Mouse (Mus musculus) liver, adult 2 months (tissue): Measurements from ENCODE around the gene Syt8. TPM values are rescaled to one million over a fixed set of nuclear protein-coding genes. Genes with fewer than 3 reads are reported as not detected.

Experiments used
- DNase-seq: peaks from one replicate; pipeline ENCODE4 v3.0.0-alpha.2; 2011; ENCODE audit warnings: low read depth, low spot score; ENCODE audit errors: extremely low read depth
- H3K27ac ChIP-seq: fragments of 200-500 bp; replicated peaks from 2 replicates; pipeline ENCODE4 v1.5.1; 2012; ENCODE audit warnings: low read depth, mild to moderate bottlenecking, control low read depth, inconsistent platforms, low read length; ENCODE audit not compliant: insufficient read depth
- H3K27me3 ChIP-seq: fragments of 200-500 bp; 2 replicates; pipeline ENCODE4 v1.6.1; 2012; ENCODE audit warnings: mild to moderate bottlenecking, moderate library complexity, low read length, inconsistent platforms; ENCODE audit not compliant: control insufficient read depth, insufficient read depth
- H3K36me3 ChIP-seq: fragments of 200-500 bp; 2 replicates; pipeline ENCODE4 v1.6.1; 2012; ENCODE audit warnings: low read length, inconsistent platforms; ENCODE audit not compliant: control insufficient read depth, insufficient read depth
- H3K4me1 ChIP-seq: fragments of 200-500 bp; 2 replicates; pipeline ENCODE4 v1.6.1; 2011; ENCODE audit warnings: low read length; ENCODE audit not compliant: control insufficient read depth, insufficient read depth
- H3K4me3 ChIP-seq: fragments of 200-500 bp; 2 replicates; pipeline ENCODE4 v1.5.1; 2011; ENCODE audit warnings: low read depth, mild to moderate bottlenecking, control low read depth, low read length, moderate library complexity; ENCODE audit not compliant: insufficient read depth
- H3K79me2 ChIP-seq: fragments of 200-500 bp; 2 replicates; pipeline ENCODE4 v1.6.1; 2012; ENCODE audit warnings: inconsistent platforms, mild to moderate bottlenecking, low read length, moderate library complexity; ENCODE audit not compliant: control insufficient read depth, insufficient read depth
- H3K9ac ChIP-seq: fragments of 200-500 bp; 2 replicates; pipeline ENCODE4 v1.6.1; 2012; ENCODE audit warnings: low read depth, mild to moderate bottlenecking, control low read depth, inconsistent platforms, low read length
- CTCF ChIP-seq: fragments of 200-500 bp; IDR thresholded peaks from 2 replicates; pipeline ENCODE4 v1.5.1; 2011; ENCODE audit warnings: low read depth, low read length, control low read depth
- POLR2A ChIP-seq: fragments of 200-500 bp; IDR thresholded peaks from 2 replicates; pipeline ENCODE4 v1.6.1; 2011; ENCODE audit warnings: low read length, control low read depth; ENCODE audit not compliant: insufficient read depth; ENCODE audit errors: extremely low read depth
- WGBS: fragments of 180-500 bp; shearing (Covaris S2); methylation state at CpG from one replicate; pipeline ENCODE4 v1.1.7; 2018; 5-methylcytosine and 5-hydroxymethylcytosine counted together
- polyA plus RNA-seq: library from polyadenylated mRNA; depleted of rRNA; stranded (reverse); fragments of >200 nt; gene quantifications from 2 replicates; pipeline ENCODE4 v1.2.3, GENCODE M21; 2012; rRNA removed
- total RNA-seq: library from RNA; depleted of rRNA; stranded (reverse); fragments of >200 nt; gene quantifications from 2 replicates; pipeline ENCODE4 v1.2.3, GENCODE M21; 2014; rRNA removed

The Syt8 gene
- total and polyA plus RNA-seq, 2 experiments: not detected

GRCm38 (mm10) chr7:142484780-142485179 is 50.1 kb downstream of the Syt8 start:
- DNase-seq: no peak
- Histone ChIP-seq H3K27ac (no peak overlapping the region), H3K79me2 (no peaks in the 10 kb centered on the region), H3K27me3 (no peaks in the 10 kb centered on the region), H3K4me3 (no peak overlapping the region), H3K4me1 (no peaks in the 10 kb centered on the region), H3K36me3 (no peaks in the 10 kb centered on the region), H3K9ac (no peak overlapping the region)
- WGBS: 79% methylated on average over 12 of the region's 12 CpGs
- TF ChIP-seq CTCF (no peak), POLR2A (no peak)

- no peaks in the 10 kb centered on the region for H3K79me2 ChIP-seq
- no peaks in the 10 kb centered on the region for H3K27me3 ChIP-seq
- DNase-seq: no peak
- 92% methylated on average over 8 of the region's 8 CpGs for WGBS
- no peak overlapping the region for H3K27ac ChIP-seq
- no peak overlapping the region for H3K4me3 ChIP-seq
- no peak overlapping the region for H3K9ac ChIP-seq
- H3K4me1 ChIP-seq: no peaks in the 10 kb centered on the region
- no peak for TF ChIP-seq POLR2A
- no peak for TF ChIP-seq CTCF
- H3K36me3 ChIP-seq: no peaks in the 10 kb centered on the region
Measured at GRCm38 (mm10) chr7:142486751-142487162, 52.1 kb downstream of the Syt8 start.

- TF ChIP-seq CTCF (no peak), POLR2A (no peak)
- 57% methylated on average over 9 of the region's 9 CpGs for WGBS
Measured at GRCm38 (mm10) chr7:142487341-142487859, 52.8 kb downstream of the Syt8 start.

GRCm38 (mm10) chr7:142488053-142488452 is 53.4 kb downstream of the Syt8 start:
- Histone ChIP-seq H3K9ac (no peak overlapping the region), H3K27me3 (no peaks in the 10 kb centered on the region), H3K27ac (no peak overlapping the region), H3K79me2 (no peaks in the 10 kb centered on the region), H3K36me3 (no peaks in the 10 kb centered on the region), H3K4me1 (no peaks in the 10 kb centered on the region), H3K4me3 (no peak overlapping the region)
- TF ChIP-seq CTCF (no peak), POLR2A (no peak)
- DNase-seq: no peak
- WGBS: 80% methylated on average over 3 of the region's 3 CpGs

More at GRCm38 (mm10) chr7:142487341-142487859, 52.8 kb downstream of the Syt8 start:
- H3K9ac ChIP-seq: no peak overlapping the region
- no peak overlapping the region for H3K4me3 ChIP-seq
- no peaks in the 10 kb centered on the region for H3K4me1 ChIP-seq
- no peaks in the 10 kb centered on the region for H3K27me3 ChIP-seq
- no peak overlapping the region for H3K27ac ChIP-seq
- no peak for DNase-seq
- no peaks in the 10 kb centered on the region for H3K79me2 ChIP-seq
- no peaks in the 10 kb centered on the region for H3K36me3 ChIP-seq

Other genes with a start within 250 kb of the Syt8 start
- gene Gm10153, start 244.5 kb upstream of the Syt8 start, total RNA-seq: not detected in 2 replicates
- not detected in 2 replicates for gene Gm10153, start 244.5 kb upstream of the Syt8 start, polyA plus RNA-seq
- not detected in 2 replicates for gene Krtap5-3, start 233.5 kb upstream of the Syt8 start, total RNA-seq
- gene Krtap5-3, start 233.5 kb upstream of the Syt8 start, polyA plus RNA-seq: not detected in 2 replicates
- gene Gm7579, start 223.0 kb upstream of the Syt8 start, total RNA-seq: not detected in 2 replicates
- not detected in 2 replicates for gene Gm7579, start 223.0 kb upstream of the Syt8 start, polyA plus RNA-seq
- not detected in 2 replicates for gene Krtap5-5, start 204.9 kb upstream of the Syt8 start, total RNA-seq
- gene Krtap5-5, start 204.9 kb upstream of the Syt8 start, polyA plus RNA-seq: not detected in 2 replicates
- gene Gm40460, start 193.8 kb upstream of the Syt8 start, total RNA-seq: not detected in 2 replicates
- not detected in 2 replicates for gene Gm40460, start 193.8 kb upstream of the Syt8 start, polyA plus RNA-seq
- not detected in 2 replicates for gene Gm2431, start 176.5 kb upstream of the Syt8 start, total RNA-seq
- gene Gm2431, start 176.5 kb upstream of the Syt8 start, polyA plus RNA-seq: not detected in 2 replicates
- gene Gm4559, start 160.5 kb upstream of the Syt8 start, total RNA-seq: not detected in 2 replicates
- not detected in 2 replicates for gene Gm4559, start 160.5 kb upstream of the Syt8 start, polyA plus RNA-seq
- gene Krtap5-1, start 137.7 kb upstream of the Syt8 start, total RNA-seq: not detected in 2 replicates
- gene Krtap5-1, start 137.7 kb upstream of the Syt8 start, polyA plus RNA-seq: not detected in 2 replicates
- gene Krtap5-4, start 131.3 kb upstream of the Syt8 start, total RNA-seq: not detected in 2 replicates
- gene Krtap5-4, start 131.3 kb upstream of the Syt8 start, polyA plus RNA-seq: not detected in 2 replicates
- 0.54 and 0.65 TPM in 2 replicates for gene Ifitm10, start 61.1 kb upstream of the Syt8 start, total RNA-seq
- 0.71 and 1.00 TPM in 2 replicates for gene Ifitm10, start 61.1 kb upstream of the Syt8 start, polyA plus RNA-seq
- 126 and 130 TPM in 2 replicates for gene Gm49369, start 52.2 kb upstream of the Syt8 start, total RNA-seq
- 0.38 TPM in 1 of 2 replicates, not detected in the other for gene Gm49369, start 52.2 kb upstream of the Syt8 start, polyA plus RNA-seq
- gene Ctsd, start 46.8 kb upstream of the Syt8 start, total RNA-seq: 215 and 244 TPM in 2 replicates
- gene Ctsd, start 46.8 kb upstream of the Syt8 start, polyA plus RNA-seq: 355 and 444 TPM in 2 replicates
- gene Tnni2, start 7.0 kb downstream of the Syt8 start, total RNA-seq: 10.1 TPM in 1 of 2 replicates, not detected in the other
- not detected in 2 replicates for gene Tnni2, start 7.0 kb downstream of the Syt8 start, polyA plus RNA-seq
- 1.4 and 1.8 TPM in 2 replicates for gene Lsp1, start 26.0 kb downstream of the Syt8 start, total RNA-seq
- 3.1 and 6.0 TPM in 2 replicates for gene Lsp1, start 26.0 kb downstream of the Syt8 start, polyA plus RNA-seq
- gene Tnnt3, start 64.0 kb downstream of the Syt8 start, total RNA-seq: 6.4 TPM in 1 of 2 replicates, not detected in the other
- gene Tnnt3, start 64.0 kb downstream of the Syt8 start, polyA plus RNA-seq: not detected in 2 replicates
- gene Mrpl23, start 97.8 kb downstream of the Syt8 start, total RNA-seq: 45.0 and 54.8 TPM in 2 replicates
- 7.6 and 9.0 TPM in 2 replicates for gene Mrpl23, start 97.8 kb downstream of the Syt8 start, polyA plus RNA-seq
- gene Igf2, start 232.0 kb downstream of the Syt8 start, total RNA-seq: 0.20 and 0.37 TPM in 2 replicates
- 1.2 and 1.3 TPM in 2 replicates for gene Igf2, start 232.0 kb downstream of the Syt8 start, polyA plus RNA-seq
- gene Gm49394, start 235.1 kb downstream of the Syt8 start, total RNA-seq: not detected in 2 replicates
- not detected in 2 replicates for gene Gm49394, start 235.1 kb downstream of the Syt8 start, polyA plus RNA-seq